Mouse (Mus musculus) gastrocnemius, postnatal 25 days (tissue): ENCODE data around the gene Cers4. TPM values are rescaled to one million over a fixed set of nuclear protein-coding genes. Genes with fewer than 3 reads are reported as not detected.
A peak's percentile ranks its signal among the peaks of the same experiment; 100 is the strongest.

Source experiments
- DNase-seq: peaks from one replicate; pipeline ENCODE4 v3.0.0; 2022
- long read RNA-seq, 2 experiments: library from polyadenylated mRNA; stranded (forward); transcript quantifications; one replicate each; pipeline ENCODE4 v2.0.0; 2021
- total RNA-seq, 2 experiments: library from RNA; stranded (reverse); gene quantifications; 1 replicate in 1 of 2; 2 replicates in 1 of 2; pipeline ENCODE4 v1.2.3; 2021

Gene Cers4
- 1 to 10 TPM; 4.5 to 5.1 TPM for total RNA-seq
- long read RNA-seq, experiment 1, partial matches to known transcripts: 0 of 1 reads
- long read RNA-seq, experiment 1, other reads (novel, unspliced or antisense): 1 of 1 reads
- long read RNA-seq, experiment 2, full-length matches to known transcripts: 1 of 3 reads
- long read RNA-seq, experiment 2, partial matches to known transcripts: 0 of 3 reads
- long read RNA-seq, experiment 2, other reads (novel, unspliced or antisense): 2 of 3 reads

- peak; percentile 86 for DNase-seq
Measured at GRCm38 (mm10) chr8:4492851-4493685, at the start of gene Cers4. Gene Cers4 (plus strand): TSS chr8:4493026.

- DNase-seq: no peak
Measured at GRCm38 (mm10) chr8:4458165-4458564, 34.7 kb upstream of the Cers4 start.

GRCm38 (mm10) chr8:4463061-4463460 lies 29.8 kb upstream of the Cers4 start:
- DNase-seq: no peak

DNA sequence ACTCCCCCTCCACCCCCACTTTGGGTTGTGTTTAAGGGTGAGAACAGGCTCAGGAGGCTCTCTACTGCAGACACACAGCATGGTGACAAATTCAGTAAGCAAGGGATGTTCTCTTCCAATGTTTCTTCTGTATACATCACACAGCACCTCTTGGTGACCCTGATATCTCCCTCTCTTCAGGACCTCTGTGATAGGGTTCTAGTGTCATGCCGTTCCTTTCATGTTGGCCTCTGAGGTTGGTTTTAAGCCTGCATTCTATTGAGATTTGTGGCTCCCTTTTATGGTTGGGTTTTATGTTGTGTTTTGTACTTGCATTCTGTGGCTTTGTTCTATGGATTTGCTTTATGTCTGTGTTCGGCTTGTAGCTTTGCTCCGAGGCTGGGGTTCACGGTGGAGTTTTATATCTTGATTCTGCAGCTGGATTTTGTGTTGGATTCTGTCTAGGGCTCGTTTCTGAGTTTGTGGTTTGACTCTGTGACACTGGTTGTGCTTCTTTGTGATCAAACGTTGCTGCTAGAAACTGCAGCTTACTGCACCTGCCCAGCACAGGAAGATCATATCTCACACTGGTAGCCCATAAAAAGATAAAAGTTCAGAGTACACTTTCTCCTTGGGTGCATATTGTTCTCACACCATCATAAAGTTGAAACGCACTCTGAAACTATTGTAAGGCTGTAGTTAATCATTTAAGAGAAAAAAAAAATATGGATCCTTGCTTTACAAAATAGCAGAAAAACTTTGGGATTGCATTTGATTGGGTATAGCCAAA lies 18.2 kb upstream of the Cers4 start:
- no peak for DNase-seq

DNA sequence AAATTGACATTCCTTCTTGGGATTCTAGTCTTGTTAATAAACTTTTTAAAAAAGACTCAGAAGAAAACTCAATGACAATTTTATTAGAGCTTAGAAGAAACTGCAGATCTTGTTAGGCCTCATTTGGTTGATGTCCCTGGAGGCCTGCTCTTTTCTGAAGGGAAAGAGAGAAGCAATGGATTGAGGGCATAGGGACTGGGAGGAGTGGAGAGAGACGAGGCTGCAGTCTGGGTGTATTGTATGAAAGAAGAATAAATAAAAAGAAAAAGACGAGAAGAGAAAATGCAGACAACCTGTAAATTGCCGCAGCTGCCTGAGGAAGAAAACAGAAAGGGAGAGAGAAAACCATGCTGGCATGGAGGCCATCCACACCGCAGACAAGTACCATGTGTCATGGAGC lies 11.7 kb upstream of the Cers4 start:
- no peak for DNase-seq

DNA sequence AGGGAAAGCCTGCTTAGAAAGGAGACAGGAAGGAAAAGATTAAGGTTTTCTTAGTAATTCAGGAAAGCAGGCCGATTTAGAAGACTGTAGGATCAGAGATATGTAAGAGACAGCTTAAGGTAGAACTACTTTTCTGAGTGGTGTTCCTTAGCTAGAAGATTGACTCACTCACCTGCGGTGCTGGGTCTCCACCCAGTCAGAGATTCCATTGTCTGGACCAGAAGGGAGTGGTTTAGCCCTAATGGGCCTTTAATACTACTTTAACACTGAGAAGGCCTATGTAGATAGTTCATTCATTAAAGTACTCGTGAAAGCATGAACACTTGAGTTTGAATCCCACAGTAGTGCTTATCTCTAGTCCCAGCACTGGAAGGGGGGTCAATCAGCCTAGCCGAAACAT lies 11.2 kb upstream of the Cers4 start:
- DNase-seq: no peak

DNA sequence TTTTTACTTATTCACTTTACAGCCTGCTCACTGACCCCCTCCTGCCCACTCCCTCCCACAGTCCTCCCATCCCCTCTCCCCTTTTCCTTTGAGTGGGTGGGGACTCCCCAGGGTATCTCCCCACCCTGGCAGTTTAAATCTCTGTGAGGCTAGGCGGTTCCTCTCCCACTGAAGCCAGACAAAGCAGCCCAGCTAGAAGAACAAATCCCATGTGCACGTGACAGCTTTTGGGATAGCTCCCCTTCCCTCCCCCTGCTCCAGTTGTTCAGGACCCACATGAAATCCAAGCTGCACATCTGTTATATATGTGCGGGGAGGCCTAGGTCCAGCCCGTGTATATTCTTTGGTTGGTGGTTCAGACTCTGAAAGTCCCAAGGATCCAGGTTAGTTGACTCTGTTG lies 10.3 kb upstream of the Cers4 start:
- DNase-seq: no peak

- no peak for DNase-seq
Measured at GRCm38 (mm10) chr8:4483330-4483729, 9.5 kb upstream of the Cers4 start.

GRCm38 (mm10) chr8:4493686-4494440 lies 1.0 kb downstream of the Cers4 start:
- DNase-seq: peak; percentile 10

GRCm38 (mm10) chr8:4495976-4496375 lies 3.1 kb downstream of the Cers4 start:
- no peak for DNase-seq

DNA sequence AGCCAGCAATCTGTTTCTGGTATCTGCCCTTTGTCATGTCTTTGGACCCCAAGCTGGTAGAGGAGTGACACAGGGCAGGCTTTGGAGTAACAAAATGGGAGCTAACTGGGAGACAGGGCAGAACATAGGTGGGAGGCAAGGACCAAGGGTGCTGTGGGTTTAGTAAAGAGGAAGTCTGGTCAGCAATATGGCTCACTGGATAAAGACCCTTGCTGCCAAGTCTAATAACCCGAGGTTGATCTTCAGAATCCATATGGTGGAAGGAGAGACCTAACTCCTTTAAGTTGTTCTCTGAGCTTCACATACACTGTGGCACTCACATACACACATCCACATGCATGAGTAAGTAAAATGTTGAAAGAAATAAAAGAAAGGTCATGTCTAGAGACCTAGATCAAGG lies 4.8 kb downstream of the Cers4 start:
- DNase-seq: no peak

GRCm38 (mm10) chr8:4505364-4505763 lies 12.5 kb downstream of the Cers4 start:
- DNase-seq: no peak

DNA sequence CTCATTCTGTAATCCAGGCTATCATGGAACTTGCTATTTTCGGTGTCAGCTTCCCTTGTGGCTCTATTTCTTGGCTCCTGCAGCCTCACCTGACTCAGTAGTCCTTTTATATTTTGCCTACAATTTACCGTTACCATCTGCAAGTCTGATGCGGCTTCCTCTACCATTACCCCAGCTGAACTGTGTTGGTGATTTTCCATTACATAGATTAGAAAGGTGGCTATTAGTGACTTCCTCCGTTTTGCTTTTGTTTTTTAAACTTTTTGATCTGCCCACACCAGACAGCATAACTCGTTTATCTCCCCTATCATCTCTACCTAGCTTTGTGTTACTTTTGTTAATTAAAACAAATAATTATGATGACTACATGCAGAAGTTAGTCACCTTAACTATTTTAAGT lies 14.7 kb downstream of the Cers4 start:
- no peak for DNase-seq

DNA sequence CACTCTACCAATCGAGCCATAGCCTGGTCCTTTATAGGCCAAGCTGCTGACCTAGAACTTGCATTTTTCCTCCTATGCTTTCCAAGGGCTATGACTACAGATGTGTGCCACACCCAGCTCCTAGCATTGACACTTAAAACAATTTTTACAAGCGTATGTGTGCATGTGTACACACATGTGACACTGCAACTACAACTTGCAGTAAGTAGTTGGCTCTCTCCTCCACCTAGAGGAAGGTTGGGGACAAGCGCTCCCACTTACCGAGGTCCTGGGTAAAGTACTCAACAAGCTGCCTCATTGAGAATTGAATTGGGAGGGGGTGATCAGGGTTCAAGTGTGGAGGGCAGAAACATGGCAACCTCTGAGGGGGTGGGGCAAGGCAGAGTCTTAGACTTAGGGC lies 18.0 kb downstream of the Cers4 start:
- no peak for DNase-seq

GRCm38 (mm10) chr8:4511429-4512115 lies 18.7 kb downstream of the Cers4 start:
- DNase-seq: no peak

DNA sequence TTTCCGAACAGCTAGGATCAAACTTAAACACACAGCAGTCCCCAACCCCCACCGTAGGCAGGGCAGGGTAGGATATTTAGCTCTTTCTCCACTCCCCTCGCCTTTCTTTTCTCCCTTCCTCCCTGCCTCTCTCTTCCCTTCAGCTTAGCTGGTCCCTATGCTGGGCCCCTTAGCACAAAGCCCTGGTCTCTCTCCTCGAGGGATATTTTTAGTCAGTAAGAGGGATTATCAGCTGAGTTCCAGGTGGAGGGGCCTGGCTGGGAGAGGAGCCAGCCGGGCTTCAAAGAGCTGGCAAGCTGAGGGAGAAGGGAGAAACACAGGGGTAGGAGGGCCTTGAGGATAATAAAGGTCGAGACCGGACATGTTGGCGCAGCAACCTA lies 19.3 kb downstream of the Cers4 start:
- DNase-seq: no peak

DNA sequence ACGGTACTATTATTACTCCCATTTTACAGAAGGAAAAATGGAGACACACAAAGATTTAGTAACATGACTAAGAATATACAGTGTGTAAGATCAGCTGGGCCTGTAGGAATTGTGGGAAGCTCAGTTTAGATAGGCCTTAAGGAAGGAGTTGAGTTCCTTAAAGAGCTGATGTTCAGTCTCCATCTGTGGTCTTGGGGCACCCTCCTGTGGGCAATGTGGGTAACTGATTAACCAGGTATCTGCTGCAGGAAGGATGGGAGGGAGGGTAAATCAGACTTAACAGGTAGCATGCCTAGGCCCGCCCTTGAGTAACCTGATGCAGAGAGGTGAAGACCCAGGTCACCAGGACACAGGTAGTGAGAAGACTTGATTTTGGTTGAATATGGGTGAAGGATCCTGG lies 23.3 kb downstream of the Cers4 start:
- no peak for DNase-seq

- DNase-seq: no peak
Measured at GRCm38 (mm10) chr8:4521472-4521871, 28.6 kb downstream of the Cers4 start.

- no peak for DNase-seq
Measured at GRCm38 (mm10) chr8:4523525-4523924, 30.7 kb downstream of the Cers4 start.
